Mouse (Mus musculus) effector memory CD4-positive, alpha-beta T cell, adult 5 months (primary cell): ENCODE measurements around the gene Ormdl3. TPM values are rescaled to one million over a fixed set of nuclear protein-coding genes. Genes with fewer than 3 reads are reported as not detected.

ENCODE experiments used
- polyA plus RNA-seq: library from polyadenylated mRNA; unstranded; fragments of 100-300 nt; shearing (Covaris generic); gene quantifications from one replicate; pipeline ENCODE4 v1.2.1, GENCODE M21; 2017

The Ormdl3 gene
- polyA plus RNA-seq = 53.4 TPM

GRCm38 (mm10) chr11:98586892-98587563, at the start of gene Ormdl3:
TSS of gene Ormdl3 (minus strand) at chr11:98587368.

GRCm38 (mm10) chr11:98625611-98626410, 38.6 kb upstream of the Ormdl3 start, which contains the start of the genes Gm12355 and Gsdma3:
TSS of gene Gm12355 (minus strand) at chr11:98625661.
TSS of gene Gsdma3 (plus strand) at chr11:98626360.

GRCm38 (mm10) chr11:98597991-98598390, 10.8 kb upstream of the Ormdl3 start, which contains the start of gene Lrrc3c:
TSS of gene Lrrc3c (plus strand) at chr11:98598291.

GRCm38 (mm10) chr11:98550975-98551828, 36.0 kb downstream of the Ormdl3 start, which contains the start of gene Zpbp2:
TSS of gene Zpbp2 (plus strand) at chr11:98551097.

GRCm38 (mm10) chr11:98545711-98546231, 41.4 kb downstream of the Ormdl3 start, which contains the start of gene Ikzf3:
TSS of gene Ikzf3 (minus strand) at chr11:98546031.

Other genes with a start within 250 kb of the Ormdl3 start
- gene Ppp1r1b, start 239.0 kb downstream of the Ormdl3 start, polyA plus RNA-seq = not detected
- 44.2 TPM for gene Stard3, start 229.0 kb downstream of the Ormdl3 start, polyA plus RNA-seq
- not detected for gene Tcap, start 203.6 kb downstream of the Ormdl3 start, polyA plus RNA-seq
- not detected for gene Pnmt, start 200.9 kb downstream of the Ormdl3 start, polyA plus RNA-seq
- gene Pgap3, start 186.9 kb downstream of the Ormdl3 start, polyA plus RNA-seq = 10.3 TPM
- 0.07 TPM for gene Erbb2, start 174.9 kb downstream of the Ormdl3 start, polyA plus RNA-seq
- gene Mien1, start 148.4 kb downstream of the Ormdl3 start, polyA plus RNA-seq = 128 TPM
- gene Grb7, start 141.0 kb downstream of the Ormdl3 start, polyA plus RNA-seq = 93.1 TPM
- gene Ikzf3, start 41.3 kb downstream of the Ormdl3 start, polyA plus RNA-seq = 123 TPM
- gene Zpbp2, start 36.3 kb downstream of the Ormdl3 start, polyA plus RNA-seq = 3.6 TPM
- not detected for gene Lrrc3c, start 10.9 kb upstream of the Ormdl3 start, polyA plus RNA-seq
- 1.9 TPM for gene Gm12355, start 38.3 kb upstream of the Ormdl3 start, polyA plus RNA-seq
- gene Gsdma3, start 39.0 kb upstream of the Ormdl3 start, polyA plus RNA-seq = not detected
- not detected for gene Gsdma2, start 59.4 kb upstream of the Ormdl3 start, polyA plus RNA-seq
- not detected for gene Gsdma, start 77.0 kb upstream of the Ormdl3 start, polyA plus RNA-seq
- gene Psmd3, start 95.2 kb upstream of the Ormdl3 start, polyA plus RNA-seq = 94.6 TPM
- not detected for gene Csf3, start 113.9 kb upstream of the Ormdl3 start, polyA plus RNA-seq
- 41.9 TPM for gene Med24, start 142.1 kb upstream of the Ormdl3 start, polyA plus RNA-seq
- gene Thra, start 153.3 kb upstream of the Ormdl3 start, polyA plus RNA-seq = 5.7 TPM
- 9.3 TPM for gene Nr1d1, start 188.0 kb upstream of the Ormdl3 start, polyA plus RNA-seq
- 21.3 TPM for gene Msl1, start 208.1 kb upstream of the Ormdl3 start, polyA plus RNA-seq
- gene Casc3, start 217.5 kb upstream of the Ormdl3 start, polyA plus RNA-seq = 84.8 TPM
- gene Rapgefl1, start 249.4 kb upstream of the Ormdl3 start, polyA plus RNA-seq = 0.26 TPM